Mouse (Mus musculus) testis, adult 10 weeks (tissue): ENCODE results near the gene D6Wsu163e. TPM values are rescaled to one million over a fixed set of nuclear protein-coding genes. Genes with fewer than 3 reads are reported as not detected.

Source experiments
- polyA plus RNA-seq: library from polyadenylated mRNA; stranded (reverse); fragments of 350-450 nt; fragmentation: Illumina TruSeq; extraction: RNeasy Lipid Tissue Mini Kit (QIAGEN cat#74804); gene quantifications from one replicate; pipeline ENCODE4 v1.2.3, GENCODE M21; 2014; ENCODE audit warnings: low read depth, low replicate concordance

The D6Wsu163e gene
- 9.7 TPM for polyA plus RNA-seq

DNA sequence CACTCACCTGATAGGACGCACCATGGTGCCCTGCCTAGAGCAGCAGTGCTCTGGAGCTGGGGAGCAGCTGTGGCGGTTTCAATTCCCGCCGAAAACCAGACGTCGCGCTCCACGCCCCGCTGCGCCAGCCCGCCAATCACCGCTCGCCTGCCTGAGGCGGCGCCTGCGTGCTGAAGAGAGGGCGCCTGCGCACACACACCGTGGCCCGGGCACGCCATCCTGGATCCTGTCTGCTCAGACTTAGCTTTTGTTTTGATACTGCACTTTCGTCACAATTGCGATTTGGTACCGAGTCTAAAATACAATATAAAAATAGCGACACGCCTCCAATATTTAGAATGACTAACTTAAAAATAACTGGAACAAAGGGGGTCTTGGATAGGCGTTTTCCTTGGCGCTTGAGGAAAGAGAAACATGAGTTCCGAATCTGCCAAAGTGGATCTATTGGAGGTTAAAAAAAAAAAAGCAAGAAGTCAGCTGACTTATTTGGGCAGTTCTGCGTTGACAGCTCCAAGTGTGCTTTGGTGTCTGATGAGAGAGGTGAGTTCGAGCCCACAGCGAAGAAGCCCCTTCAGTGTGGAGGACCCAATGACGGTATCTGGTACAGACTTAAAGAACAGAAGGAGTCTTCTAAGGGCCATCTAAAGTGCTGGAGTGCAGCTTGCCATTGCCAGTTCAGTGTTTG is at the start of gene D6Wsu163e, which contains the start of gene Rad51ap1:
D6Wsu163e (plus strand) TSS at position 476 of the 685 bp plus-strand sequence.
Rad51ap1 (minus strand) TSS at position 101 of the 685 bp plus-strand sequence.

DNA sequence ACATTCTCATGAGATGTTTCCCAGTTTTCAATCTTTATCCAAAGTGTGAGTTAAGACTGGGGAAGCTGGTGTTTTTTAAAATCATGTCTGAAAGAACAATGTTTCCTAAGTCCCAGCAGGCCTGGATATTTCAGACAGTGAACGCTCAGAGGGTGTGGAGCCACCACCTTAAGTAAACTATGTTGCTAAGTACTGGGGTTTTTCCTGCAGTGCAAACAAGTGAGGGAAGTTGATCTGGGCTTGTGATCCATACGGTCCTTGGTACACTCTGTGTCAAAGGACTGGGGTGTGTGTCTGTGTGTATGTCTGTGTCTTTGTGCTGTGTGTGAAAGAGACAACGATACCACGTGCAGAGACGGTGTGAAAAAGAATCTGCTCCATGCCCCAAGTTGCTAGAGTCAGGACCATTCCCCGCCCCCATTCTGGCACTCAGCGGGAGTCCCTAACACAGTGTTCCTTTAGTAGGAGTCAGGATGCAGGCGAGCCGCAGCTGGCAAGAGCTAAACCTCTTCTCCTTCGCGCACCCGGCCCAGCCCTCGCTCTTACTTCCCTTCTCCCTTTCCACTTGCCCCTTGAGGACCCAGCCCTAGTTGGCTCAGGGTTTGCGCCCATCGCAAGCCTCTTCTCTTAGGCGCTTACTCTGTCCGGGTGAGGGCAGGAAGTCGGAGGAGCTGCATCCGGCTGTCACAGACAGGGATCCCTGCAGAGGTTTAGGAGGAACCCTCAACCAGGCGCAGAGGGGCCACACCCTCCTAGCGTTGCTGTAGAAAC is 18.5 kb upstream of the D6Wsu163e start, which contains the start of gene Dyrk4:
Dyrk4 (minus strand) TSS at position 729 of the 771 bp plus-strand sequence.

DNA sequence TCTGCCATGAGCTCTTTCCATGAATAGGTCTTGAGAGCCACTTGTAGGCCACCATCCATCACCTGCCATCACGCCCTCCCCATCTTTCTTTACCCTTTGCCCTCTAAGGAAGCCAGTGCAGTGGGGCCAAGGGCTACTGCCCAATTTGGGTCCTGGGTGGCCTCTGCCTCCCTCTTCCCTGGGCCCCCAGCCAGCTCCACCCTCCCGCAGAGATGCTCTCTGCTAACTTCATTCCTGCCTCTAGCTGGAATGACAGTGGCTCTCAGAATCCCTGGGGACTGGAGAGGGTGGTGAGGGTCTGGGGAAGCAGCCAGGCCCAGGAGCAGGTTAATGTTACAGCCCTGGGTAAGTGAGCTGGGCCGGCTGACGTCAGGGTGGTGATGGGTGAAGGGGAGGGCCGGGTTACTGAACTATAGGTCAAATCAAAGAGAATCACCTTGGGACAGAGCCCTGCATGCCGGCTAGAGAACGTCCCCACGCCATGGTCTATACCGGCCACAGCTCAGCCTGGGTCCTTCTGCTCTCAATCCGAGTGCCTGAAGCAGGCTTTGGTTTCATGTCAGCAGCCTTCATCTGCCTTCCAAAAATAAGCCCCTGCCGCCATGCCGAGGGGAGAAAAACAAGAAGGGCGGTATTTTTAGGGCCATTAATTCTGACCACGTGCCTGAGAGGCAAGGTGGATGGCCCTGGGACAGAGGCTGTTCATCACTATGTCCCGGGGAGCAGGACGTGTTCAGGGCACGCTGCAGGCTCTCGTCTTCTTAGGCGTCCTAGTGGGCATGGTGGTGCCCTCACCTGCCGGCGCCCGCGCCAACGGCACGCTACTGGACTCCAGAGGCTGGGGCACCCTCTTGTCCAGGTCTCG is 75.4 kb downstream of the D6Wsu163e start, which contains the start of gene Fgf6:
Fgf6 (plus strand) TSS at position 681 of the 865 bp plus-strand sequence.

Other genes with a start within 250 kb of the D6Wsu163e start
- 0.18 TPM for gene Kcna6, start 199.3 kb upstream of the D6Wsu163e start, polyA plus RNA-seq
- 81.8 TPM for gene Ndufa9, start 90.8 kb upstream of the D6Wsu163e start, polyA plus RNA-seq
- gene Akap3, start 86.9 kb upstream of the D6Wsu163e start, polyA plus RNA-seq, result 587 TPM
- 45.0 TPM for gene Dyrk4, start 18.1 kb upstream of the D6Wsu163e start, polyA plus RNA-seq
- gene Rad51ap1, start 375 bp upstream of the D6Wsu163e start, polyA plus RNA-seq, result 102 TPM
- 0.04 TPM for gene Fgf6, start 75.6 kb downstream of the D6Wsu163e start, polyA plus RNA-seq
- not detected for gene Fgf23, start 132.9 kb downstream of the D6Wsu163e start, polyA plus RNA-seq
- 7.0 TPM for gene Tigar, start 169.6 kb downstream of the D6Wsu163e start, polyA plus RNA-seq
- 2.9 TPM for gene Ccnd2, start 212.2 kb downstream of the D6Wsu163e start, polyA plus RNA-seq